8 mouse cellular contexts compared by ENCODE assay signal in genomic region chr11:5912635-5913034, GRCm38 (mm10). TPM values are rescaled to one million over a fixed set of nuclear protein-coding genes. Genes with fewer than 3 reads are reported as not detected.
DNase-seq lines count a peak whose midpoint lies in the region; ATAC-seq lines count a peak whose summit lies in the region.

No protein-coding gene starts in this region.

- H3K27ac ChIP-seq in hindbrain, embryonic 11.5 days (ENCODE audit: low read depth, low read length): no peak overlapping the region
- no peak overlapping the region for H3K27ac ChIP-seq in hindbrain, embryonic 12.5 days
- H3K27ac ChIP-seq in heart, embryonic 11.5 days (ENCODE audit: low read depth, low read length): no peak overlapping the region

- no peaks in the 10 kb centered on the region for H3K9me3 ChIP-seq in hindbrain, embryonic 11.5 days (ENCODE audit: control insufficient read depth, low read length)
- no peaks in the 10 kb centered on the region for H3K9me3 ChIP-seq in hindbrain, embryonic 12.5 days (replicated peaks)
- no peaks in the 10 kb centered on the region for H3K9me3 ChIP-seq in heart, embryonic 11.5 days (replicated peaks; ENCODE audit: control insufficient read depth, low read length)

- no peaks in the 10 kb centered on the region for H3K27me3 ChIP-seq in hindbrain, embryonic 11.5 days (ENCODE audit: control insufficient read depth, insufficient read depth, low read length)
- no peaks in the 10 kb centered on the region for H3K27me3 ChIP-seq in hindbrain, embryonic 12.5 days
- no peaks in the 10 kb centered on the region for H3K27me3 ChIP-seq in heart, embryonic 11.5 days (ENCODE audit: control insufficient read depth, insufficient read depth, low read length)

- no peak overlapping the region for H3K4me2 ChIP-seq in hindbrain, embryonic 11.5 days (replicated peaks; ENCODE audit: low read depth, low read length)
- H3K4me2 ChIP-seq in hindbrain, embryonic 12.5 days (replicated peaks): no peak overlapping the region
- H3K4me2 ChIP-seq in heart, embryonic 11.5 days: no peak overlapping the region

- no peak overlapping the region for H3K9ac ChIP-seq in hindbrain, embryonic 11.5 days (ENCODE audit: low read depth, low read length)
- no peak overlapping the region for H3K9ac ChIP-seq in hindbrain, embryonic 12.5 days
- no peak overlapping the region for H3K9ac ChIP-seq in heart, embryonic 11.5 days (ENCODE audit: low read depth, low read length)

- peak; percentile 67 for DNase-seq in hindbrain, embryonic 11.5 days (ENCODE audit: low spot score)
- peak; percentile 81 for DNase-seq in MN1 (ENCODE audit: low spot score)
- peak; percentile 86 to 89 for DNase-seq in cerebellum, postnatal 14 days
- peak; percentile 39 for DNase-seq in layer of hippocampus, adult 9-10 months (ENCODE audit: low spot score)
- peak; percentile 74 for DNase-seq in lung, postnatal 36 days
- peak; percentile 47 for DNase-seq in thymus, postnatal 0 days (ENCODE audit: low spot score)

- no peak for ATAC-seq in hindbrain, embryonic 11.5 days (ENCODE audit: low FRiP score)
- no peak for ATAC-seq in hindbrain, embryonic 12.5 days (ENCODE audit: low FRiP score)
- ATAC-seq in heart, embryonic 11.5 days (replicated peaks; ENCODE audit: insufficient number of reproducible peaks, low FRiP score, low TSS enrichment): peak; percentile 58; the same call in 1 of the 2 replicates

- H3K36me3 ChIP-seq in hindbrain, embryonic 11.5 days (ENCODE audit: control insufficient read depth, insufficient read depth, low read length): no peaks in the 10 kb centered on the region
- no peaks in the 10 kb centered on the region for H3K36me3 ChIP-seq in hindbrain, embryonic 12.5 days
- H3K36me3 ChIP-seq in heart, embryonic 11.5 days (ENCODE audit: control insufficient read depth, insufficient read depth, low read length): no peaks in the 10 kb centered on the region

- no peaks in the 10 kb centered on the region for H3K4me1 ChIP-seq in hindbrain, embryonic 11.5 days (replicated peaks; ENCODE audit: control insufficient read depth, insufficient read depth, low read length)
- no peaks in the 10 kb centered on the region for H3K4me1 ChIP-seq in hindbrain, embryonic 12.5 days
- H3K4me1 ChIP-seq in heart, embryonic 11.5 days (ENCODE audit: control insufficient read depth, insufficient read depth, low read length): no peaks in the 10 kb centered on the region; the same call in 1 of the 2 replicates

- 31% methylated on average over 5 of the region's 5 CpGs for WGBS in hindbrain, embryonic 11.5 days
- WGBS in hindbrain, embryonic 12.5 days: 39% methylated on average over 5 of the region's 5 CpGs
- WGBS in heart, embryonic 11.5 days (ENCODE audit: insufficient replicate concordance): 28% methylated on average over 5 of the region's 5 CpGs

- H3K4me3 ChIP-seq in hindbrain, embryonic 11.5 days (ENCODE audit: low read depth, low read length): no peak overlapping the region
- no peak overlapping the region for H3K4me3 ChIP-seq in hindbrain, embryonic 12.5 days
- no peak overlapping the region for H3K4me3 ChIP-seq in heart, embryonic 11.5 days (ENCODE audit: low read depth, low read length)

RNA-seq across cellular contexts. Expression of gene Myl7, which starts 14.1 kb away (rescaled TPM):
- 0.31 and 2.4 TPM in 2 replicates for polyA plus RNA-seq in hindbrain, embryonic 11.5 days (2014; fragmentation: Nextera tagmentation; extraction: Ambion mirVana)
- polyA plus RNA-seq in hindbrain, embryonic 12.5 days (2016; fragmentation: Nextera tagmentation; extraction: Ambion mirVana): 1.1 and 1.7 TPM in 2 replicates
- 7,501 and 8,192 TPM in 2 replicates for polyA plus RNA-seq in heart, embryonic 11.5 days (2014; fragmentation: Nextera tagmentation; extraction: Ambion mirVana)
- polyA plus RNA-seq in thymus, postnatal 0 days (2015; fragmentation: Nextera tagmentation; extraction: Ambion mirVana): 6.8 and 7.0 TPM in 2 replicates

RNA-seq across cellular contexts. Expression of gene Pold2, which starts 34.5 kb away (rescaled TPM):
- polyA plus RNA-seq in hindbrain, embryonic 11.5 days (2014; fragmentation: Nextera tagmentation; extraction: Ambion mirVana): 78.4 and 86.3 TPM in 2 replicates
- polyA plus RNA-seq in hindbrain, embryonic 12.5 days (2016; fragmentation: Nextera tagmentation; extraction: Ambion mirVana): 79.6 and 84.1 TPM in 2 replicates
- 86.8 and 95.2 TPM in 2 replicates for polyA plus RNA-seq in heart, embryonic 11.5 days (2014; fragmentation: Nextera tagmentation; extraction: Ambion mirVana)
- polyA plus RNA-seq in thymus, postnatal 0 days (2015; fragmentation: Nextera tagmentation; extraction: Ambion mirVana): 97.0 and 118 TPM in 2 replicates

RNA-seq across cellular contexts. Expression of gene Gck, which starts 37.2 kb away (rescaled TPM):
- 2.9 and 3.0 TPM in 2 replicates for polyA plus RNA-seq in hindbrain, embryonic 11.5 days (2014; fragmentation: Nextera tagmentation; extraction: Ambion mirVana)
- 3.6 and 4.0 TPM in 2 replicates for polyA plus RNA-seq in hindbrain, embryonic 12.5 days (2016; fragmentation: Nextera tagmentation; extraction: Ambion mirVana)
- 2.0 and 2.6 TPM in 2 replicates for polyA plus RNA-seq in heart, embryonic 11.5 days (2014; fragmentation: Nextera tagmentation; extraction: Ambion mirVana)
- polyA plus RNA-seq in thymus, postnatal 0 days (2015; fragmentation: Nextera tagmentation; extraction: Ambion mirVana): 1.0 and 1.4 TPM in 2 replicates

RNA-seq across cellular contexts. Expression of gene Ykt6, which starts 42.9 kb away (rescaled TPM):
- polyA plus RNA-seq in hindbrain, embryonic 11.5 days (2014; fragmentation: Nextera tagmentation; extraction: Ambion mirVana): 30.2 and 31.9 TPM in 2 replicates
- polyA plus RNA-seq in hindbrain, embryonic 12.5 days (2016; fragmentation: Nextera tagmentation; extraction: Ambion mirVana): 59.0 and 60.9 TPM in 2 replicates
- polyA plus RNA-seq in heart, embryonic 11.5 days (2014; fragmentation: Nextera tagmentation; extraction: Ambion mirVana): 19.3 and 25.4 TPM in 2 replicates
- polyA plus RNA-seq in thymus, postnatal 0 days (2015; fragmentation: Nextera tagmentation; extraction: Ambion mirVana): 52.7 and 55.1 TPM in 2 replicates

RNA-seq across cellular contexts. Expression of gene Aebp1, which starts 50.9 kb away (rescaled TPM):
- polyA plus RNA-seq in hindbrain, embryonic 11.5 days (2014; fragmentation: Nextera tagmentation; extraction: Ambion mirVana): 19.0 and 20.4 TPM in 2 replicates
- 41.4 and 52.2 TPM in 2 replicates for polyA plus RNA-seq in hindbrain, embryonic 12.5 days (2016; fragmentation: Nextera tagmentation; extraction: Ambion mirVana)
- polyA plus RNA-seq in heart, embryonic 11.5 days (2014; fragmentation: Nextera tagmentation; extraction: Ambion mirVana): 21.4 and 27.7 TPM in 2 replicates
- 4.3 and 4.6 TPM in 2 replicates for polyA plus RNA-seq in thymus, postnatal 0 days (2015; fragmentation: Nextera tagmentation; extraction: Ambion mirVana)

Comparison
In these comparisons a context has a peak if more than half of its experiments do, and no peak if none do; other contexts are left out.
1. RNA of gene Myl7, which starts 14.1 kb away (polyA plus RNA-seq): 7,501 to 8,192 TPM in heart, embryonic 11.5 days; 6.8 to 7.0 TPM in thymus, postnatal 0 days, 1.1 to 1.7 TPM in hindbrain, embryonic 12.5 days and 0.31 to 2.4 TPM in hindbrain, embryonic 11.5 days; every median in the first group is over 100 times any median in the second.
2. Peak in every context shown above with its lines, with median percentiles within 50 percentile points of each other: DNase-seq.